Mouse (Mus musculus) embryonic fibroblast, embryonic 13.5 days (primary cell): ENCODE data around the gene Cnn1.

Experiments used
- CTCF ChIP-seq: IDR thresholded peaks from 2 replicates; pipeline ENCODE4 v1.5.1; 2011; ENCODE audit warnings: mild to moderate bottlenecking, control low read depth, low read length, moderate library complexity, borderline replicate concordance; ENCODE audit not compliant: insufficient read depth
- POLR2A ChIP-seq: IDR thresholded peaks from 2 replicates; pipeline ENCODE4 v1.6.1; 2011; ENCODE audit warnings: low read depth, mild to moderate bottlenecking, control low read depth, low read length, moderate library complexity

DNA sequence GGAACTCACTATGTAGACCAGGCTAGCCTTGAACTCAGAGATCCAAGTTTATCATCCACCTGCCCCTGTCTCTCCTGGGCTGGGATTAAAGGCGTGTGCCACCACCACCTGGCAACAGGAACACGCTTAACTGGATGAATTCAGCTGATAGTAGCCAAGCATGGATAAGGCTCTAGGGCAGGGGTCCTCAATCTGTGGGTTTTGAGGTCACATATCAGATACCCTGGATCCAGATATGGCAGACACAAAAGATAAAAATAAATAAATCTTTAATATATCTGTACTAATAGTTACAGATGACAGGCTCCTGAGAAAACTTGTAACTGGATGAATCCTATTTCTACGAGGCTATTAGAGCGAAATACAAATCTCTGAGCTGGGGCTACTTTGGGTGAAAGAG is 16.6 kb downstream of the Cnn1 start:
- TF ChIP-seq CTCF: no peak
- no peak for TF ChIP-seq POLR2A
